Mouse (Mus musculus) right cerebral cortex, adult 2 months (tissue): Measurements from ENCODE around the gene Trappc1.
A peak's percentile ranks its signal among the peaks of the same experiment; 100 is the strongest.

Experiments
- DNase-seq, 2 experiments: peaks; one replicate each; pipeline ENCODE4 v3.0.0; 2021 to 2022; ENCODE audit warnings: low spot score in 2 of 2

Gene Trappc1

DNA sequence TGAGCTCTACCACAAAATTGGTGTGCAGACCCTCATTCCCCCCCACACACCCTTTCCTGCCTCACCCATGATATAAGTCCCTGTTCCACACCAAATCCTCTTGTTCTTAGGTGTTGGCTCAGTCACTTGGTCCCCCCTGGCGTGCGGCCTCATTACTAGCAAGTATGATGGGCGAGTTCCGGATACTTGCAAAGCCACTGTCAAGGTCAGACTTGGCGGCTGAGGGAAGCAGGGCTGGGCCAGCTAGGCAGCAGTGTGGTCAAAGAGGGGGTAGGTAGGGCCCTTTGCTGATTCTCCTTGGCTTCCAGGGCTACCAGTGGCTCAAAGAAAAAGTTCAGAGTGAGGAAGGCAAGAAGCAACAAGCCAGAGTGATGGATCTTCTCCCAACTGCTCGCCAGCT is 7.4 kb downstream of the Trappc1 start:
- DNase-seq, result no peak

DNA sequence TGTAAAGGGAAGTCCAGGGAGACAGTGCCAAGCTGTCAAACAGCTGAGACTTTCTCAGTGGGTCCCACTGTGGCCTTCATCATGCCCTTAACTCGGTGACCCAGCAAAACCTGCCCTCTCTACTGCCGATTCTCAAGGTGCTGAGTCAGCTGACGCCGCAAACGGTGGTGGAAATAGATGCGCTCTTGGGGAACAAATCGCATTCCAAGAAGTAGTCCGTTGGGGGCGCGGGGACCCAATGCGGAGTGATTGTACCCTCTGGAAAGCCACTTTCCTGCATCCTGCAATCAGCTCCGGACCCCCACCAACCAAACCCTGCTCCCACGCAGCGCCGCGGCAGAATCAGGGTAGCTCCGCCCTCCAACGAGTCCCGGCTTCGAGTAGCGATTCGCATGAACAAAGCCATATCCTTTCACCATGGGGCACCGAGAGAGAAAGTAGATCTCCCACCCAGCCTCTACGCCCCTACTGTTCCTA is 8.2 kb downstream of the Trappc1 start:
- DNase-seq, result peak; percentile 77 to 80

DNA sequence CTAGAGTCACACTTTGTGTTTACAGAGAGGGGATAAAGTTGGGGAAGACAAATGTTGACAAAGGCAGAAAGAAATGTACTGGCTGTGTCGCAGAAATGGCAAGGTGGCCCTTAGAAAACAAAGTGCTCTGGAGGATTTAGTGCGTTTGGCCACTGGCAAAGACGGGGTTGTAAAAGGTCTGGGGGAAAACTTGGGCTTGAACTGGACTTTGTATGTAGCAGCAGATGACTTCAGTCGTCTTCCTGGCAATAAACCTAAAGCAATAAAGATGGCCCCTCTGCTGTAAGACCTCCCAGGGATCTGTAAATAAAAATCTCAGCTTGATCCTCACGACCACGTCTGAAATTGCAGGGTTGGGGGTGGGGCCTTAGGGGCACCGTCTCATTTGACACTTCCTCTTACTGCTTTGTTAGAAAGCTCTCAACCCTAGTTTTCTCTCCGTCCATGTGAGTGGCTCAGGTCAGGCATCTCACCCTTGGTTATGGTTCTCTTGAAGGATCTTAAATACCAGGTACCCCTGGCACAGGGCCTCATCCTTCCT is 9.0 kb downstream of the Trappc1 start:
- DNase-seq, result no peak

DNA sequence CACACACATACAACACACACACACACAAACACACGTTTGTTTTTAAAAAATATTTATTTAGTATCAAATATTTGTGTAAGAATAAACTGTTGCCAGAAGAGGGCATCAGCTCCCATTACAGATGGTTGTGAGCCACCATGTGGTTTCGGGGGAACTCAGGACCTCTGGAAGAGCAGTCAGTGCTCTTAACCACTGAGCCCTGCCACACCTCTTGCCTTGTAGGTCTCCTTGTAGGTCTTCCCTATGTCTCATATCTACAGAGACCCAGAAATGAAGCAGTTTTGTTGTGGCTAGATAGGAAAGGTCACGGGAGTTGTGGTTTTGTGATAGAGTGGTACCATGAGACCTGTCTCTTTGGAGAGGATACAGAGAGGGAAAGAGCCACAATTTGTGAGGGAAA is 10.1 kb downstream of the Trappc1 start:
- DNase-seq, result no peak

DNA sequence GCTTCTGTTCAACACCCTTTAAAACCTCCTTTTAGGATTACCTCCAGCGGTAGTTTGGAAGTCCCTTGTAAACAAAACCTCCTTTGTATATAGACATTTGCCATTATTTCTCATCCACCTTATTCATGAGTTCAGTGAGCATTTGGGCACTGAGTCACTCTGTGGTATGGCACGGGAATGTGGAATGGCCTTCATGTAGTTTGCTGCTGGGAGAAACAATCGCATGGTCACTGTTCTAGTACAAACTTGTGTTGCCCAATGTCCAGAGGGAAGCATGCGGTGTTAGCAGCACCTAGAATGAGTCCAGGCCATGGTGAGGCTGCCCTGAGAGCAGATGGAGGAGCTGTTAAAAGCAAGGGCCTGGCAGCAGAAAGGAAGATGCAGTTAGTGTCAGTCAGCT is 11.0 kb downstream of the Trappc1 start:
- DNase-seq, result no peak

DNA sequence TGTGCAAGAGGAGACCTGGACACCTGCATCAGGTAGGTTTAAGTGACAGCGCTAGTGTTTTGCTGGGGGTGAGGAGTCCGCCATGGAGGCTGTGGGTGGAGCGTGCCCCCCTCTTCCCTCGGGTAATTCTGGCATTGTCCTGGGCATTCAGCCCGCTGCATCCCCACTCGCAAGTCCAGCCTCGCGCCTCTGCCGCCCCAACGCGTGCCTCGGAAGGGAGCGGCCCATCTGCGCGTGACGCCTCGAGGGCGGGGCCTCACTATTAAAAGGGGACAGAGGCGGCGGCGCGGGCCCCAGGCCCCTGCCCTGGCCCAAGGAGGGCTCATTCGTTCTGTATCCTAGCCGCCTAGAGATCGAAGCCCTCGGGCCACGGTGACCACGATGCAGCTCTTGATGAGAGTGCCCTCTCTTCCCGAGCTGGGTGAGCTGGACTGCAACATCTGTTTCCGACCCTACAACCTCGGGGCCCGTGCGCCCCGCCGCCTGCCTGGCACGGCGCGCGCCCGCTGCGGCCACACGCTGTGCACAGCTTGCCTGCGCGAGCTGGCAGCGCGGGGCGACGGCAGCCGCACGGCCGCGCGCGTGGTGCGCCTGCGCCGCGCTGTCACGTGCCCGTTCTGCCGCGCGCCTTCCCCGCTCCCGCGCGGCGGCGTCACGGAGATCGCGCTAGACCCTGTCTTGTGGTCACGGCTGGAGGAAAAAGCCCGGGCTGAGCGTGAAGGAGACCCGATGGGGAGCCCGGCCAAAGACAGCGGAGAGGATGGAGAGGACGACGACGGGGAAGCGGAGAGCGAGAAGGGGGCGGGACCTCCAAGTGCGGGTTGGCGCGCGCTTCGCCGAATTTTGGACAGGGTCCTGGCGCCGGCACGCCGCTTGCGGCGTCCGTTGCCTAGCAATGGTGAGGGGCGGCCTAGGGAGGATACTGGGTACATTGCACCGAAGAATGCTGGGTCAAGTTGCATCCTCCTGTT is 16.7 kb downstream of the Trappc1 start, which contains the start of gene Rnf227:
Gene Rnf227 (plus strand): TSS at position 301 of the 971 bp plus-strand sequence.
- DNase-seq, result peak; percentile 76 to 77

DNA sequence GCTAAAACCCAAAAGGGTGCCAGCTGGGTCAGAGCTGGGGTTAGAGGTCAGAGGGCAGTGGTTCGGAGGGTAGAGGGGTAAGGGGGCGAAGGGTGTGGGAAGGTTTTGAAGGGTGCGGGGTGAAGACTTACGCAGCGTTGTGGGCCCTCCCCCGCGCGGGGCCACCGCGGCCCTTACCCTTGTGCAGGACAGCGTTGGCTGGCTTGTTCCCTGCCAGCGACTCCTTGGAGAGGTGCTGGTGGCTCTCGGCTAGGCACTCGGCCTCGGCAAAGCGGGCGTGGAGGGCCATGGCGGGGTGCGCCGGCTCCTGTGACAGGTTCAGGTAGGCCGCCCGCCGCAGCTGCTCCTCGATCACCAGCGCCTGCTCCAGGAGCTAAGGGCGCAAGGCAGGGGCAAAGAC is 22.7 kb downstream of the Trappc1 start:
- DNase-seq, result no peak

DNA sequence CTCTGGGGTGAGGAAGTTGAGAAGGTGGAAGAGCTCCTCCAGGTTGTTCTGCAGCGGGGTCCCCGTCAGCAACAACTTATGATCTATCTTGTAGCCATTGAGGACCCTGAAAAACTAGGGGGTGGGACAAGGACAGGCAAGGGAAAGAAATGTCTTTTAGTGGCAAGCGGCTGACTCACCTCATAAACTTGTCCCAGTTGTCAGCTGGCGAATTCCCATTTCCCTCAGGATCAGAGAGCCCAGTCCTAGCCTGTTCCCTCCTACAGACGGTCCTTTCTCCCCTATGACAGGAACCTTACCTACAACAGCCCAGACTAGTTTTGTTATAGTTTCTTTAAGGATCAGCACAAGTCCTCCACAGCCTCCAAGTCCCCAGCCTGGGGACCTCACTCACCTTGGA is 32.8 kb downstream of the Trappc1 start:
- no peak for DNase-seq

DNA sequence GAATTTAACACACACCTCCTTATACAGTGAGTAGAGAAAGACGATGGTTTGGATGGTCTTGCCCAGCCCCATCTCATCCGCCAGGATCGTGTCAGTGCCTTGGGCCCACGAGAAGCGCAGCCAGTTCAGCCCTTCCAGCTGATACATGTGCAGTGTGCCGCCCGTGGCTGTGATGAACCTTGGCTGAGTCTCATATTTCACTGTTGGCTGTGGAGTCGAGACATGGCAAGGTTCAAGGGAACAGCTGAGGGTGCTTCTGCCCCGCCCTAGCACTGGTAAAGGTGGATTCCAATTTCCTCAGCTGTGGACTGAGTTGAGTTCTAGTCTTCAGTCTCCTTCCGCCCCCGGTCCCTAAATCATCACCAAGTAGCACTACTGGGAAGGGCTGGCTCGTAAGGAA is 33.9 kb downstream of the Trappc1 start:
- no peak for DNase-seq

DNA sequence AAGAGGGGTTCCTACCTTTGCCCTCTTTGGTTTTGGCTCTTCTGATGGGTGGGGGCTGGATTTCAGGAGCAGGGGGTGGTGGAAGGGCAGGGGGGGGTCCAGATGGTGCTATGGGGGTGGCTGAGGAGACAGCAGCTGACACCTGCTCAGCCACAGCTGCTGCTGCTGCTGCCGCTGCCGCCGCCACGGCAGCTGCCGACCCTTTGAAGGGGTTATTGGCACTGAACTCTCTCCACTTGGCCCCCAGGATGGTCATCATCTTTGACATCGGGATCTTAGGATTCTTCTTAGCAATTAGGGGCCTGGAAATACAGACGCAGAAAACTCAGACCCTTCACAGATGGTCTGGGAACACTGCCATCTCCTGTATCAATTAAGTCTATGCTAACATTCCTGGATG is 38.2 kb downstream of the Trappc1 start:
- no peak for DNase-seq

DNA sequence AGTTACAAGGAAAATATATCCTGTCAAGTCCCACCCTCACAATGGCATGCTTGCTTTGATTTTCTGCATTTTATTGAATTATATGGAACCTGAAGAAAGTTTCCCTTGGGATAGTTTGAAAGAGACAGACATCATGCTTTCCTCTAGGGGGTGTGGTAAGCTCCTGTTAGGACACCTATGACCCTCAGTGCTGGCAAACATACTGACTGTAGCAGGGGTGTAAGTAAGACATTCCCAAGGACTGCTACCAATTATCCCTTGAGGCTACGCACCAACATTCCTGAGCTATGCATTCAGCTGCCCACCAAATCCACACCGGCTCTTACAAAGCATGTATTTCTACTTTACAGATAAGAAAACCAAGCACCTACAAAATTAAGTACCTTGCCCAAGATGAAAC is 38.7 kb downstream of the Trappc1 start:
- no peak for DNase-seq

DNA sequence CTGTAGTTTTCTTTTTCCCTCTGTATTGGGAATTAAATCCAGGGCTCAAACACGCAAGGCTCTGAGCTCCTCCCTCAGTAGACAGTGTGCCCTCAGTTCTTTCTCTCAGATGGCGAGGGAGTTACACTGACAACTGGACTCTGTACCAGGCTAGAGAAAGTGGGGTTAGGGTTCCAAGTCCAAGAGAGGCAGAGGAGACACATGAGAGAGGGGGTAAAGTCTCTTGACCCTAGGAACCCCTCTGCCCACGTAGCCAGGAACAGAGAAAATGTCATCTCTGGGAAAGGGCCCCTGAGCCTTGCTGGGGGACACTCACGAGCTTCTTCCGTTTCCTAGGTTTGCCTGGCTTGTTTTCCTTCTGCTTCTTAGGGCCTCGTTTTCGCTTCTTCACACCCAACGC is 40.6 kb downstream of the Trappc1 start:
- no peak for DNase-seq

DNA sequence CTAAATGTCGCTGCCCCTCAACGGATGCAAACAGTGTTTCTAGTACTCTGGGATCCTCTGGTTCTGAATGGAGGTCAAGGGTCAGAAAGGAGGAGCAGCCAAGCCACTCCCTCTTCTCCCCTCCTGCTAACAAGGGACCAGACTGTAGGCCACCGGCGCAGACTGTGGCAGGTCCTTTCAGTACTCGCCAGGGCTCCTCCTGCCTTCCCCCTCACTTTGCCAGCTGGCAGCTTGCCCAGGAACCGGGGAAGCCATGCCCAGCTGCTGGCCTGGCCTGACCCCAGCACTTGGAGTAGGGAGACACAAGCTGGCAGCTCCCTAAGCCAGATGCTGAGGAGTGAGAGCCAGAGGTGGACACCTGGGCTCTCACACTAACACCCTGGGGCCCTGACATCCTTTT is 41.1 kb downstream of the Trappc1 start:
- DNase-seq, result peak; percentile 85 to 86

DNA sequence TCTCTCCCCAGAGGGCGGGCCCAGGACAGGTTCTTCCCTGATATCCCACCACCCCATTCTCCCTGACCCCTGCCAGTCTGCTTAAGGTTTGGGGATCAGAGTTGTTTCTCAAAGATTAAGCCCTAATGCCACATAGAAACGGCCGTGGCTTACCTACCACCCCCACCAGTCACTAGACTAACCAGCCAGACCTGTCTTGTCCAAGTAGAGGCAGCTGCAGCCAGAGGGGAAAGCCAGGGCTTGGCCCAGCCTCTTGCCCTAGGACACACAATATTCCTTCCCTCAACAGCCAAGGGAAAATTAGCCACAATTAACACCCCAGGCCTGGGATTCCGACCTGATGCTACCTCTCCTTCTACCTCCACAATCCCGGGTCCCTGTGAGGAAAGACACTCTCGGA is 41.9 kb downstream of the Trappc1 start:
- DNase-seq, result no peak

DNA sequence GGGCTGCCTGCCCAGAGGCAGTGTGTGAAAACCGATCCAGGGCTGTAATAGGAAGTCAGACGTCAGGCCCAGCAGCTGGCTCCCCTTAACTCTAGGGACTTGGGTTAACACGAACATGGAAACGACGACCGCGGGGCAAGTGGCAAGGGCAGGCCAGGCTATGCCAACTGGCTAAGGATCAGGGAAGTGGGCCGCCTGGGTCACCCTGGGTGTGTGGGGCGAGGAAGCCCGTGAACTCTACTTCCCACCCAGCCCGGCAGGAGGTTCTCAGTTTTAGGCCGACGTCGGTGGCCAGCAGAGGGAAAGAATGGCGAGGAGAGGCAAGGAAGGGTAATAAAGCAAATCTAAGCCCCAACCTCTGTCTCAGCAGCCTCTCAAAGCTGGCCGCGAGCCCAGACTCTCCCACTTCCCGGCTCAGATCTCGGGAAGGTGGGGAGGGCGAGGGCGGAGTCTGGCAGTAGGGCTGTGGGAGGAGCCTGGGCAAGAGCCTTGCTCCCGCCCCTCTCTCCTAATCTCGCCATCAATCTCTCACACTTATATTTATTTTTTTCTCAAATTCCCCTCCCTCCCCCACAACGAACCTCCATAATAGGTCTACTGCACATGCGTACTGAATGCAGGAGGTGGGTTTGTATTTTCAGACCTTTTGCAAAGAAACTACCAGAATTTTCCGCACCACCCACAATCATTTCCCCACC is 42.5 kb downstream of the Trappc1 start:
- DNase-seq, result peak; percentile 96

DNA sequence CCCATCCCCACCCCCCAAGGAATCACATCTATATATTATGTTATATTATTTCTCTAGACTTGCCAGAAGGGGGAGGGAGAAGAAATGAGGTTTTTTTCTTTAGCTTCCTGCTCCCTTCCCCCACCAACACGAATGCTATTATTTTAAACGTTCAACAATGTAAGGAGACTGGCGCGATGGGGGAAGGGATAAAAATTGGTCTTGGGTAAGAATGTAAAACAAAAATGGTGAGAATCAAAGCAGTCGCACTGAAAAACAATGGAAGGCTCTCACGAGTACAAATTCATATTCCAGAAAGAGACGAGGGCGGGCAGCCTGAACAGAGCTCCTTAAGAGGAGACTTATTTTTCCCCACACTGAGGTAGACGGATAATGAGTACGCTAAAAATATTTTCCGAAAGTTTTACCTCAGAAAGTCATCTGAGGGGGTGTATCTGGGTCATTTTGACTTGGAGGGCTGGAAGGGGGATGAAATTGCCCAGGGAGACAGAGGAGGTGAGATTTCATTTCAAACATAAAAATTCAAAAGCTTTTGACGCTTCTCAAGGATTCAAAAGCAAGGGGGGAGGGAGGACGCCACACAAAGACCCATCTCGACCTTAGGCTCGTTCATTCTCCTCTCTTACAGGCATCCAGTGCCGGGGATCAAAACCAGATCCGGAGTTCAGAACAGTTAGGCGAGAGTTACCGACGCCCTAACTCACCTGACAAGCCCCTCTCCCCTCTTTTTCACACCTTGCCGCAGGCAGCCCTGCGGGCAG is 43.3 kb downstream of the Trappc1 start:
- DNase-seq, result peak; percentile 49 to 60

DNA sequence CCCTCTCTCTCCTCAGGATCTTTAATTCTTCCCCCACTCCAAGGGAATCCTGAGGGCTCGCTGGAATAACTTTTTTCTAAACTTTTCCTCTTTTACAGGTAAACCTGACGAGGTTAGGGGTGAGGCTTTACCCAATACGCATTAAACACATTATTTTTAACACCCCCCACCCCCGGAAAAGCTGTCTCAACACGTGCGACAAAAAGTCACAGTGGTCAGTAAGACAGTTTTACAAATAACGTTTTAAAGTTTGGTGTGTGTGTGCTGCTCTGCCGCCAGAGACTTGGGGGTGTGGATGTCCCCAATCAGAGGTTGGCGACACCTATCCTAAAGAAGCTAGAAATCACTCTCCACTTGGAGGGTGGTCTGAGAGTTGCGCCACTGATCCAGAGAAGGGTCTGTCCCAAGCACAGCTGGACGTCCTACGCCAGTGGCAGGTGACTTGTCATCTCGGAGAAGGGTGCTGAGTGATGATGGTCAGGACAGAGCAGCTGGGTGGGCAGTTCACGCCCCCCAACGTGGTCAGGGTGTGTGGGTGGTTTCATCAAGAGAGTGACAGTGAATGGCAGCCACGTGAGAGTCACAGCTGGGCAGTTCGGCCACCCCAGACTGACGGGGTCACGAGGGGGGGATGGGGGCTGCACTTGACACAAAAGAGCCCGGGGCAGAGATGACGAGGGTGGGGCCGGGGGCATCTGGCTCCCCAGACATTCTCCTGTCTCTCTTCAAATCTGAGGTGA is 44.0 kb downstream of the Trappc1 start:
- peak in 1 of 2 experiments; percentile 26 for DNase-seq

DNA sequence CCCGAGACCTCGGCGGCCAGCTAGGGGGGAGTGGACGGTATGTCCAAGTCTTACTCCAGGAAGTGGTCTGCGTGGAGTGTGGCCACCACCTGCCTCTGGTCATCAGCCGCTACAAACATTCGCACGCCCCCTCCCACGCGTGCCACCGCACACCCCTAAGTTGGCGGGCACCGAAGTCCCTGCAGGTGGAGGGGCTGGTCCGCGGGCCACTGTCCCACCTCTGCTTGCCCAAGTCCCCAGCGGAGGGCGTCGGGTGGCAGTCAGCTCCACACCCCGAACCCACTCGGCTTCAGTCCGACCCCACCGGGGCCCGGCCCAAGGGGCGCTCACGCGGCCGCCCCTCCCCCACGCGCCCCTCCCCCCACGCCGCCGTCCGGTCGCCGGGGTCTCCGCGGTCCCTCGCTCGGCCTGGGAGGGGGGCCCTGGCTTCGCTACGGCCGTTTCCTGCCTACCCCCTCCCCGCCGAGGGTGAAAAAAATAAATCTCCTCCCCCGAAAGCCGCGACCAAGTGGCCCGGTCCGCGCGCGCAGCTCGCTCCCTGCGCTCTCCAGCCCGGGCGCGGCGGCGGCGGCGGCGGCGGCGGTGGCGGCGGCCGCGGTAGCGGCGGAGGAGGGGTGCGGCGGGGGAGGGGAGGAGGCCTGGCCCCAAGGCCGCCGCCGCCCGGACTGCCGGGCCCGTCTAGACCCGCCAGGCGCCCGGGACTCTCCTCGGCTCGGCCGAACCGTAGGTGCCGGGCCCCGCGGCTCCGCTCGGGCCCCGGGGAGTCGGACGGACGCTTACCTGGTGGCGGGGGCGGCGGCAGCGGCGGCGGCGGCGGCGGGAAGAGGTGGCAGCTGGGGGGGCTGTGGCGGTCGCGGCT is 44.8 kb downstream of the Trappc1 start:
- DNase-seq, result no peak

DNA sequence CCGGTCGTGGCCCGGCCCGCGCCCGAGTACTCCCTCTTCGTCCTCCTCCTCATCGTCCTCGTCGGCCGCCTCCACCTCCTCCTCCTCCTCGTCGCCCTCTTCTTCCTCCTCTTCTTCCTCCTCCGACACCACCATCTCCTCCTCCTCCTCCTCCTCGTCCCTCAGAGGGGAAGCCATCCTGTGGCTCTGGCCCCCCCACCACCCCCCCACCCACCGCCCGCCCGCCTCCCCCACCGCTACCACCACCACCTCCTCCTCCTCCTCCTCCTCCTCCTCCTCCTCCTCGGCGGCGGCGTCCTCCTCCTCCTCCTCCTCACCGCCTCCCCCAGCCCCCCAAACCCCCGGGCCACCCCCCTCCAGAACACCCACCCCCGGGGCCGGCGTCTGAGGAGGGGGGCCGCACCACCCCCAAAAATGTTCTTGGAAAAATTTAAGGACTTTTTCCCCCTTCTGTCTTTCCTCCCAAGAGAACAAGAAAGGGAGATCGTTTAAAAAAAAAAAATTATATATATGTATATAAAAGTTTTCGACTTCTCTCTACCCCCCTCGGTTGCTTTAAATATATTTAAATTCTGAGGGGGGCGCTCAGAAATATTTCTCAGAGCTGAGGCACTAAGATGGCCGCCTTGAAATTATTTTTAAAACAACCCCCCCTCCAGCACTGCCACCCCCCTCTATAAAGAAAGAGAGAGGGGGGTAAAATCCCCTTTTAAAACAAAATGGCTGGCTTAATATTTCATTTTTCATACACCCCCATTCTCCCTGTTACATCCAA is 45.6 kb downstream of the Trappc1 start, which contains the start of gene Chd3:
Gene Chd3 (minus strand): TSS at position 192 of the 775 bp plus-strand sequence.
- no peak for DNase-seq
